Mouse (Mus musculus) megakaryocyte, embryonic 14.5 days (primary cell): ENCODE measurements around the gene Trim30b. TPM values are rescaled to one million over a fixed set of nuclear protein-coding genes. Genes with fewer than 3 reads are reported as not detected.
A peak's percentile ranks its signal among the peaks of the same experiment; 100 is the strongest.
"Not testable (repeated sequence)": the region's sequence is repeated elsewhere in the genome, so short reads cannot be mapped to it uniquely, and the experiment has no call there.

Experiments used
- H3K27me3 ChIP-seq: replicated peaks from 2 replicates; pipeline ENCODE3; 2012; ENCODE audit warnings: inconsistent platforms
- H3K36me3 ChIP-seq: replicated peaks from 2 replicates; pipeline ENCODE3; 2012; ENCODE audit warnings: low read length, inconsistent platforms, mixed read lengths
- H3K4me1 ChIP-seq: 2 replicates; pipeline ENCODE4 v1.6.1; 2012; ENCODE audit warnings: inconsistent platforms
- H3K4me3 ChIP-seq: replicated peaks from 2 replicates; pipeline ENCODE3; 2012; ENCODE audit warnings: moderate library complexity, mild to moderate bottlenecking, inconsistent platforms
- H3K9me3 ChIP-seq: 2 replicates; pipeline ENCODE4 v1.6.1; 2012; ENCODE audit warnings: inconsistent platforms
- FLI1 ChIP-seq: IDR thresholded peaks from 2 replicates; pipeline ENCODE4 v1.6.1; 2012; ENCODE audit warnings: low read length, inconsistent platforms, mixed read lengths
- GATA1 ChIP-seq: IDR thresholded peaks from 3 replicates; pipeline ENCODE4 v1.6.1; 2012; ENCODE audit warnings: mixed read lengths, low read length, inconsistent platforms, borderline replicate concordance
- polyA plus RNA-seq: library from polyadenylated mRNA; stranded (reverse); fragments of >175 nt; gene quantifications from 2 replicates; pipeline ENCODE4 v1.2.3, GENCODE M21; 2012; ENCODE audit warnings: low replicate concordance; ENCODE audit not compliant: insufficient read depth

The Trim30b gene
- polyA plus RNA-seq: 0.04 TPM in 1 of 2 replicates, not detected in the other

DNA sequence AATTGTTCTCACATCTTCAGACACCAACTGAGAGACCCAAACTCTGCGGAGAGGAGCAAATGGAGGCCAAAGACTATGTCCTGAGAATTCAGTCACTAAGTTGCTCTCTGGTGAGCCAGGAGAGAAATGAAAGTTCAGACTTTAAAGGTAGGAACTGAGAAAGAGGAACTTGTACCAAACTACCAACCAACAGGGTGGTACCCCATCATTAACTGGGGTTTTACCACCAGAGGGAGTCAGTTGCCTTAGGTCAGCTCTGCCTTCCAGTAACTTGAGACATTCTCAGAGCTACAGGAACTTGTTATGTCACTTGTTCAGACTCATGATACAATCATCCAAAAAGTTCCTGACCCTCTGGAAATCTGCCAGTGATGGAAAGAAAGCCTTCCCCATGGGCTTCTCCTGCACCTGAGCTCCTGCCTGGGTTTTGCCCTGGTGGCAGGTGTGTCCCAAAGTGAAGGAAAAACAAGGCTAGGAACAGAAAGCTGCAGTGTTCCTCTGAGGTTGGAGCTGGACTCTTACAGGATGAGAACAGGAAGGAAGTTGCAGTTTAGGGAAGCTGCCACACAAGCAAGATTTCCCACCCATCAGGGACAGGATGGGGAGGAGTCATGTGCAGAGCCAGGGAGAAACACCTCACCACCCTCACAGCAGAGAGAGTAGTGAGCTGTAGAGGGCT is at the start of gene Trim30b:
Gene Trim30b (minus strand): TSS at position 149 of the 679 bp plus-strand sequence.
- peaks cover 16% of the 10 kb centered on the region for H3K4me1 ChIP-seq
- H3K9me3 ChIP-seq: no peaks in the 10 kb centered on the region
- H3K27me3 ChIP-seq: no peaks in the 10 kb centered on the region
- H3K4me3 ChIP-seq: peak within 1 kb of the TSS; percentile 59
- H3K36me3 ChIP-seq: no peaks in the 10 kb centered on the region
- TF ChIP-seq GATA1 (no peak), FLI1 (no peak)

DNA sequence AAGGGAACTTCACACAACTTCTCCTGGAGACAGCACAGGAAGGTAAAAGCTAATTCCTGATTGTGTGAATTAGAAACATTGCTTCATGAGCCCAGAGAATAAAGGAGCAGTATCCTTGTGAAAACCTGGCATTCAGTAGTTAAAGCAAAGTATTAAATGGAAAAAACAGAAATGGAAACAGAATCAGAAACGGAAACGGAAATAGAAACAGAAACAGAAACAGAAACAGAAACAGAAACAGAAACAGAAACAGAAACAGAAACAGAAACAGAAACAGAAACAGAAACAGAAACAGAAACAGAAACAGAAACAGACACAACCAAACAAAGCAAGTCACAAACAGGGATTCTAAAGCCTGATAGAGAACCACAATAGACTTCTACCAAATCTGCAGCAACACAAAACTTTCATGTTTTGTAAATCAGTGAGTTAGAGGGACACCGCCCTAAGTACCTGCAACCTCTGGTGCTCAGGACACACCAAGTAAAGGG is 34.8 kb upstream of the Trim30b start:
- peak overlapping the region; percentile 80 for H3K4me3 ChIP-seq
- H3K9me3 ChIP-seq: no peaks in the 10 kb centered on the region
- H3K27me3 ChIP-seq: no peaks in the 10 kb centered on the region
- TF ChIP-seq FLI1 (no peak), GATA1 (no peak)
- H3K4me1 ChIP-seq: peaks cover 18% of the 10 kb centered on the region
- peaks cover 2% of the 10 kb centered on the region for H3K36me3 ChIP-seq

DNA sequence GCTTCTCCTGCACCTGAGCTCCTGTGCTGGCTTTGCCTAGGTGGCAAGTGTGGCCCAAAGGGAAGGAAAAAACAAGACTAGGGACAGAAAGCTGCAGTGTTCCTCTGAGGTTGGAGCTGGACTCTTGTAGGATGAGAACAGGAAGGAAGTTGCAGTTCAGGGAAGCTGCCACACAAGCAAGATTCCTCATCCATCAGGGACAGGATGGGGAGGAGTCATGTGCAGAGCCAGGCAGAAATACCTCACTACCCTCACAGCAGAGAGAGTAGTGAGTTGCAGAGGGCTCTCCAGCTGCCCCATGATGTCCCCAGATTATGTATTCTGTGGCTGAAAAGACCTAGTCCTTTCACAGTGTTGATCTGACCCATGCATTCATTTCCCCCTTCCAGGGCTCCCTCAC is 31.5 kb upstream of the Trim30b start:
- Histone ChIP-seq H3K9me3 (no peaks in the 10 kb centered on the region), H3K4me1 (peaks cover 18% of the 10 kb centered on the region), H3K4me3 (peak overlapping the region; percentile 60), H3K27me3 (no peaks in the 10 kb centered on the region), H3K36me3 (no peaks in the 10 kb centered on the region)
- TF ChIP-seq GATA1 (no peak), FLI1 (no peak)

DNA sequence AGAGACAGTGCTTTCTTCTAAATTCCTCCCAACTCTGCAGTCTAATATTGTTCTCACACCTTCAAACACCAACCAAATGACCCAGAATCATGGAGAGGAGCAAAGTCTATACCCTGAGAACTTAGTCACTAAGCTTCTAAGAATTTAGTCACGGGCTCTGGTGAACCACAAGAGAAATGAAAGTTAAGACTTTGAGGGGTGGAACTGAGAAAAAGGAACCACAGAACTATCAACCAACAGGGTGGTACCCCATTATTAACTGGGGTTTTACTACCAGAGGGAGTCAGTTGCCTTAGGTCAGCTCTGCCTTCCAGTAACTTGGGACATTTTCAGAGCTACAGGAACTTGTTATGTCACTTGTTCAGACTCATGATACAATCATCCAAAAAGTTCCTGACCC is 31.0 kb upstream of the Trim30b start, which contains the start of gene Trim30c:
Gene Trim30c (minus strand): TSS at position 140 of the 400 bp plus-strand sequence.
- Histone ChIP-seq H3K27me3 (no peaks in the 10 kb centered on the region), H3K36me3 (no peaks in the 10 kb centered on the region), H3K4me3 (peak within 1 kb of the TSS; percentile 60)

DNA sequence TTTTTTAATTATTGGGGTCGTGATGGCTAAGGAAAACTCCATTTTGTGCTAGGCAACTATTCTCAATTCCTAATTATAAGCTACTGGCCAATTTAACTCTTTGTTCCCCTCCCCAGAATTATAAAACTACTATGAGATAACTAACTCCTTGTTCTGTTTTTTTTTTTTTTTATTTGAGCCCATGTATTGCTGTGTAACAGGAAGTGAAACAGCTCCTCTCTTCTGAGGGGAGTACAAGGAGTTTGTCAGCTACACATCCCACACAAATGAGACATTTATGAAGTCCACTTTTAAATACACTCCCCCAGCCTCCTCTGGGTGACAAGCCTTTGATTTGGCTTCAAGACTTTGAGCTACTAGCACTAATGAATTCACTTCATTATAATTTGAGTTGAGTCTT is 28.8 kb upstream of the Trim30b start:
- no peaks in the 10 kb centered on the region for H3K9me3 ChIP-seq
- no peak overlapping the region for H3K4me3 ChIP-seq
- TF ChIP-seq FLI1 (no peak), GATA1 (no peak)

More for the DNA sequence above, 31.0 kb upstream of the Trim30b start, which contains the start of gene Trim30c:
- TF ChIP-seq FLI1 (no peak), GATA1 (no peak)
- Histone ChIP-seq H3K4me1 (peaks cover 18% of the 10 kb centered on the region), H3K9me3 (no peaks in the 10 kb centered on the region)

DNA sequence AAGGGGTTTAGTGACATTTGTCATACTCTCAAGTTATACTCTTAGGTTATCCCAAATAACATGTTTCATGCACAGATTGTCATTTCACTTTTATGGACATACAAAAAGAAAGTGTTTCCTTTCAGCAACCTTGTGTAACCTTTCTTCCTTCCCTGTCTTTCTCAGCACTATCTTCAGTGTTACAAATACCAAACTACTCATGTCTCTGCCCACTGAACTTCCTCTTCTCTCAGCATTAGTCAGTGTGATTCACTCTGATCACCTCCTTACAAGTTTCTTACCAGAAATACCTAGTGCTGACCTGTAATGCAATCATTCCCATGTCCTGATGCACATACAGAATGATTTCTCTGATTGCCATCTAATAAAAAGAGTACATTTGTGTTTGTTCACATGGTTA is 3.3 kb downstream of the Trim30b start:
- H3K36me3 ChIP-seq: no peaks in the 10 kb centered on the region
- no peaks in the 10 kb centered on the region for H3K9me3 ChIP-seq
- H3K4me3 ChIP-seq: no peak overlapping the region
- TF ChIP-seq FLI1: no peak
- no peaks in the 10 kb centered on the region for H3K27me3 ChIP-seq
- peaks cover 18% of the 10 kb centered on the region for H3K4me1 ChIP-seq

More for the DNA sequence above, 28.8 kb upstream of the Trim30b start:
- Histone ChIP-seq H3K4me1 (peaks cover 18% of the 10 kb centered on the region), H3K27me3 (no peaks in the 10 kb centered on the region), H3K36me3 (no peaks in the 10 kb centered on the region)

DNA sequence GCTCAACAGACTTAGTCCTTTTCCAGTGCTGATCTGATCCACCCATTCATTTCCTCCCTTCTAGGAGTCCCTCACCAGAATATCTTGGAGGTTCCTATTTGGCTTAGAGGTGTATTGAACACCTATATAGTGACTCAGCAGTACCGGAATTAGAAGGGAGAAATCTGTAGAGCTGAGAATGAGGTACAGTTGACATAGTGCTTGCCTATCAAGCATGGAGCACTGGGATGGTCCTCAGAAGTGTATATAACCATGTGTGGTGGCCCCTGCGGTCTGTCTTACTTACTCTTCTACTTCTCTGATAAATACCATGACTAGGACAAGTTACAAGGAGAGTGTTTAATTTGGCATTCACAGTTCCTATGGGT is 16.1 kb downstream of the Trim30b start:
- Histone ChIP-seq H3K4me1 (peaks cover 12% of the 10 kb centered on the region), H3K4me3 (peak overlapping the region; percentile 93), H3K27me3 (no peaks in the 10 kb centered on the region), H3K9me3 (no peaks in the 10 kb centered on the region), H3K36me3 (no peaks in the 10 kb centered on the region)
- no peak for TF ChIP-seq FLI1
- TF ChIP-seq GATA1: no peak

DNA sequence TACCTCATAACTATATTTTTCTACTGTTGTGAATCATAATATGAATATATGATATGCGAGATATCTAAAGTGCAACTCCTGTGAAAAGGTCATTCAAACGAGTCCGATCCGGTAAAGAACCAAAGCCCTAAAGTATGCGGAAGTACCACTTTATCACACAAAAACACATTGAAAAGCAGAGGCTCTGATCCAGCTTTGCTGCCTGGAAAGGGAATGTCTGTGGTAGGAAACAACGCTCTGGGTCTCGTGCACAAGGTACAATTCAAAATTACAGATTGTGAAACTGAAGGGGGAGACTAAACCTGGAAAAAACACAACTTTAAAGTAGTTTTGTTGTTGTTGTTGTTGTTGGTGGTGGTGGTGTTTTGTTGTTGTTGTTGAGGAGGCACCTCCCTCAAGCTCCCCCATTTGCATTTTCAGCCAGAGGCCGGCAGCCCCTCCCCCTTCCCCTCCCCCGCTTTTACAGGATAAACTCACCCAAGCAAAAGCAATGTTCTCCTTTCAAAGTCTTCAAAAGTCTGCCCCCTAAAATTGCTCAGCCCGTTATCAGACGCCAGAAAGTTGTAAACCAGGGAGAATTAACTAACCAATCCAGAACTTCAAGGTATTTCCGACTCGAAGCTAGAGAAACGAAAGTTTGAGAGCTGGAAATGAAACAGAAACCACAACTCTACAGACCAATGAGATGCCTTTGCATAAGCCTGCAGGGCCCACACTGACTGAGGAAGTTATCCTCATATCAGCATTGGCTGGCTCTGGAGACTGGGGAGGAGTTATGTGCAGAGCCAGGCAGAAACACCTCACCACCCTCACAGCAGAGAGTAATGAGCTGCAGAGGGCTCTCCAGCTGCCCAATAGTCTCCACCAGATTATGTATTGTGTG is 16.7 kb downstream of the Trim30b start, which contains the start of gene Trim12c:
Gene Trim12c (minus strand): TSS at position 646 of the 883 bp plus-strand sequence.
- no peaks in the 10 kb centered on the region for H3K27me3 ChIP-seq
- no peaks in the 10 kb centered on the region for H3K9me3 ChIP-seq
- peak within 1 kb of the TSS; percentile 93 for H3K4me3 ChIP-seq
- H3K36me3 ChIP-seq: peaks cover 2% of the 10 kb centered on the region
- H3K4me1 ChIP-seq: peaks cover 12% of the 10 kb centered on the region
- TF ChIP-seq GATA1 (no peak), FLI1 (no peak)

DNA sequence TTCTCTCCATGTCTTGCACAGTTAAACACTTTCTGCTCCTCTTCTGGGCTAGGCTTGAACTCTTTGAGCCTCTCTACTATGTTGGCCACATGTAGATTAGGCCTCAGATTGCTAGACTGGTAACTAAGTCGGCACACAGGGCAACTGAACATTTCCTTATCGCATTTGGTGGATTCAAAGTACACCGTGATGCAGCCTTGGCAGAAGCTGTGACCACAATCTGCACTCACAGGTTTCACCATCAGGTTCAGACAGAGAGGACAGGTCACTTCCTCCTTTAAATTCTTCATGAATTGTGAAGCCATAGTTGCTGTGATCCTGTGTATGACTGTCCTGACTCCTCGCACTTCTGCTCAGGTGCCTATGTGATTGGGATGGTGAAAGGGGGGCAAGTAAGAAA is 21.6 kb downstream of the Trim30b start:
- Histone ChIP-seq H3K36me3 (peaks cover 32% of the 10 kb centered on the region), H3K4me1 (peaks cover 20% of the 10 kb centered on the region)
- H3K4me3 ChIP-seq, H3K9me3 ChIP-seq, H3K27me3 ChIP-seq: not testable (repeated sequence)

DNA sequence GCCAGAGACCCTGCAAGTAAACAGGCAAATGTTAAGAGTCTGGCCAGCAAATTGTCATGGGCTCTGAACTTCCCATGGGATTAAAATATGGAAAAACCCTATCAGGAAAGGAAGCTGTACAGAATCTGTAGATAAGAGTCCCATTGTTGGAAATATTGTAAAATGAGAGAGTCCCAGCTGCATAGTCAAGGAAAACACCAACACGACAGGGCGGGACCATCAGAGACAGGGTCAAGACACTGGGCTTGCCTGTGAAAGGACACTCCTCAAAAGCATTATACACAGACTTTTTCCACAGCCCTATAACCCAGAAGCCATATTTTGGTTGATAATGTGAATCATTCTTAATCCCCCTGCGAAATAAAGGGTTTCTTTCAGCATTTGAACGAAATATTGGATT is 28.9 kb downstream of the Trim30b start:
- Histone ChIP-seq H3K4me1 (peaks cover 17% of the 10 kb centered on the region), H3K36me3 (peaks cover 28% of the 10 kb centered on the region)
- not testable (repeated sequence) for H3K4me3 ChIP-seq, H3K9me3 ChIP-seq, H3K27me3 ChIP-seq

DNA sequence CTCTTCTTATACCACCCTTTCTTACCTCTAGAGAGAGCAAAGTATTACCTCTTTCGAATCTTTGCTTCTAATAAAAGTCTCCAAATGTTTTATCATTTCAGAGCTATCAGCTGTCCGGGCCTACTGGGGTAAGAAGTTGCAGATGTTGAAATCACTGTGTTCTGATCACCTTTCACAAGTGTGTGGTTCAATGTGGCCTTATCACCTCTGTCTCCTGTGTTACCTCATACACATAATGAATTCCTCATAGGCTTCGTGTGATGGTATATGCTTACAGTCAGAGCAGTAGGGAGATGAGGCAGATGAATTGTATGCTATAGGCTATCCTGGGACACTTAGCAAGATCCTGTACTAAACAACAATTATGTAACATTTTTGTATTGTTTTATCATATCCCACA is 34.1 kb downstream of the Trim30b start:
- not testable (repeated sequence) for H3K27me3 ChIP-seq, H3K9me3 ChIP-seq, H3K4me3 ChIP-seq, H3K4me1 ChIP-seq
- peaks cover 14% of the 10 kb centered on the region for H3K36me3 ChIP-seq

DNA sequence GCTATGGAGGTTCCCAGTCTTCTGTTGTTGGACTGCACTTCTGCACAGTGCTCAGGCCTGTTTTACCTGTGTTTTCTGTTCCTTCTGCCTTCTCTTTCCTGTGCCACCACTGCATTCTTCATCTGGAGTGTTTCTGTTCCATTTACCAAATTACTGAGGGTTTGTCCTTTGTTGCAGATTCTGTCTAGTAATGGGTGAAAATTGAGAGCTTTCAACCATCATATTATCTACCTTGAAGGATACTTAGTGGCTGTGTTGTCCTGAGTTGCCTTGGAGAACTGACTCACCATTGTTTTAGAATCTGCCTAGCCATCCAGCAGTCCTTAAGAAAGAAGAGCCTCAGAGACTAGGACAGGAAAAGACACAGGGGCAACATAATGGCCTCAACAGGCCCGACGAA is 40.5 kb downstream of the Trim30b start, which contains the start of gene Trim34b:
Gene Trim34b (plus strand): TSS at position 301 of the 400 bp plus-strand sequence.
- H3K4me3 ChIP-seq, H3K36me3 ChIP-seq: not testable (repeated sequence)

More for the DNA sequence above, 40.5 kb downstream of the Trim30b start, which contains the start of gene Trim34b:
- not testable (repeated sequence) for H3K27me3 ChIP-seq, H3K9me3 ChIP-seq, H3K4me1 ChIP-seq
